Mouse (Mus musculus) limb, embryonic 11.5 days (tissue): ENCODE results near the gene Gm28230. TPM values are rescaled to one million over a fixed set of nuclear protein-coding genes. Genes with fewer than 3 reads are reported as not detected.

Experiments
- ATAC-seq: fragments of 200-750 bp; cut with Nextera tagmentation; 2 replicates; pipeline ENCODE4 v1.8.0; 2017; ENCODE audit warnings: low read depth; ENCODE audit not compliant: insufficient number of reproducible peaks, low FRiP score, low TSS enrichment
- DNase-seq: peaks from one replicate; pipeline ENCODE4 v3.0.0-alpha.2; 2015; ENCODE audit warnings: low spot score
- H3K27ac ChIP-seq: fragments of 300-500 bp; sonication (generic); replicated peaks from 2 replicates; pipeline ENCODE4 v1.5.1; 2014; ENCODE audit warnings: low read depth, mild to moderate bottlenecking, low read length
- H3K27me3 ChIP-seq: fragments of 300-500 bp; sonication (generic); 2 replicates; pipeline ENCODE4 v1.6.1; 2014; ENCODE audit warnings: mild to moderate bottlenecking, low read length, mixed read lengths; ENCODE audit not compliant: control insufficient read depth, insufficient read depth
- H3K36me3 ChIP-seq: fragments of 300-500 bp; sonication (generic); 2 replicates; pipeline ENCODE4 v1.6.1; 2014; ENCODE audit warnings: mild to moderate bottlenecking, low read length, moderate library complexity, mixed read lengths; ENCODE audit not compliant: control insufficient read depth, insufficient read depth
- H3K4me1 ChIP-seq: fragments of 300-500 bp; sonication (generic); 2 replicates; pipeline ENCODE4 v1.6.1; 2014; ENCODE audit warnings: low read length, mixed read lengths; ENCODE audit not compliant: control insufficient read depth, insufficient read depth
- H3K4me2 ChIP-seq: fragments of 300-500 bp; sonication (generic); 2 replicates; pipeline ENCODE4 v1.6.1; 2014; ENCODE audit warnings: low read depth, mild to moderate bottlenecking, moderate library complexity; ENCODE audit not compliant: severe bottlenecking
- H3K4me3 ChIP-seq: fragments of 300-500 bp; sonication (generic); 2 replicates; pipeline ENCODE4 v1.5.1; 2014; ENCODE audit warnings: low read depth, low read length
- H3K9ac ChIP-seq: fragments of 300-500 bp; sonication (generic); 2 replicates; pipeline ENCODE4 v1.6.1; 2014; ENCODE audit warnings: mild to moderate bottlenecking, low read length
- H3K9me3 ChIP-seq: fragments of 300-500 bp; sonication (generic); 2 replicates; pipeline ENCODE4 v1.6.1; 2016; ENCODE audit warnings: low read length; ENCODE audit not compliant: control insufficient read depth
- WGBS: fragments of 180-500 bp; shearing (Covaris S2); extraction: QIAGEN DNeasy Blood & Tissue Kit; methylation state at CpG from one replicate; pipeline ENCODE4 v1.1.7; 2014; 5-methylcytosine and 5-hydroxymethylcytosine counted together
- polyA plus RNA-seq: library from polyadenylated mRNA; unstranded; fragments of >200 nt; fragmentation: Nextera tagmentation; extraction: Ambion mirVana; gene quantifications from 2 replicates; pipeline ENCODE4 v1.2.1, GENCODE M21; 2014

Gm28230 gene
- 0.45 and 0.55 TPM in 2 replicates for polyA plus RNA-seq

DNA sequence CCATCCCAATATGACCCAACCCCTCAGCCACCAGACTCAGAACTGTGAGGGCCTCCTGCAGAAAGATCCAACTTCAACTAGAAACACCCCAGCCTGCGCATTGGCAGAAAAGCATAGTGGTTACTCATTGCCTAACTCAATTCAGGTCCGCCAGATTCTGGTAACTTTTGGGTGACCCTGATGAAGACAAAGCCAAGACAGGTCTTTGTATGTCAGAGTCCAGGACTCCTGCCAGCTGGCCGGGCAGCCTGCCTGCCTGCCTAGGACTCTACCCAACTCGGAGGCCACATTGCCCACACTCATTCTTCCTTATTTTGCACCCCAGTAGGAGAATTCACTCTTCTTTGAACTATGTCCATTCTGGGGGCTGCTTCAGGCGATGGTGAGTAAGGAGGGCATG, at the start of gene Gm28230:
TSS of gene Gm28230 (plus strand) at position 178 of the 400 bp plus-strand sequence.
- DNase-seq (no peak), ATAC-seq (no peak)
- 28% methylated on average over 5 of the region's 5 CpGs for WGBS
- peaks cover 45% of the 10 kb centered on the region for H3K27me3 ChIP-seq
- H3K4me2 ChIP-seq = peak within 1 kb of the TSS; percentile 90
- peak within 1 kb of the TSS; percentile 47 for H3K9ac ChIP-seq
- H3K27ac ChIP-seq = no peak within 1 kb of the TSS
- peak within 1 kb of the TSS; percentile 39 for H3K4me3 ChIP-seq
- no peaks in the 10 kb centered on the region for H3K9me3 ChIP-seq
- H3K36me3 ChIP-seq = no peaks in the 10 kb centered on the region
- peaks cover 53% of the 10 kb centered on the region for H3K4me1 ChIP-seq

DNA sequence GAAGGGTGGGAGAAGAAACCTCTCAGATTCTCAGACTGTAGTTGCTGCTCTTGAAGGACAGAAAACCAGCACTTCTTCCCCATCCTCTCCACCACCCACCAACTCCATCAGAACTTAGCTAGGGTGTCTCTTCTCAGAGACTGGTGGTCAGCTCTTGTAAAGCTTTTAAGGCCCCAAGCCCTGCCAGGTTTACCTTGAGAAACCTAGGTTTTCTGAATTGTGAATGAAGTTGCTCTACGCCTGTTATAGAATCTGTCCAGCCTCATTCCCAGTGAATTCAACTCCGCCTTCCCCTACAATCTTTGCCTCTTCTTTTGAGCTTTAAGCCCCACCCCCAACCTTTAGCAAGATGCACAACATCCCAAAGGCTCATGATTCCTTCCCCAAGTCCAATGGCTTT, 49.4 kb upstream of the Gm28230 start:
- no peaks in the 10 kb centered on the region for H3K9me3 ChIP-seq
- DNase-seq (peak; percentile 49), ATAC-seq (no peak)
- peak overlapping the region; percentile 52 for H3K4me3 ChIP-seq
- H3K9ac ChIP-seq = peak overlapping the region; percentile 90
- 0 out of 2 replicates have a peak overlapping the region, but pooled peaks have one; percentile 48 for H3K27ac ChIP-seq
- peak overlapping the region; percentile 47 for H3K4me2 ChIP-seq
- 17% methylated on average over 2 of the region's 2 CpGs for WGBS
- no peaks in the 10 kb centered on the region for H3K36me3 ChIP-seq
- peaks cover 24% of the 10 kb centered on the region for H3K27me3 ChIP-seq
- H3K4me1 ChIP-seq = peaks cover 24% of the 10 kb centered on the region

- H3K4me3 ChIP-seq = peak within 1 kb of the TSS; percentile 77
- H3K9me3 ChIP-seq = no peaks in the 10 kb centered on the region
- peak within 1 kb of the TSS; percentile 47 for H3K4me2 ChIP-seq
- WGBS = 1% methylated on average over 15 of the region's 15 CpGs
- H3K4me1 ChIP-seq = peaks cover 23% of the 10 kb centered on the region
- peaks cover 26% of the 10 kb centered on the region for H3K27me3 ChIP-seq
- no peaks in the 10 kb centered on the region for H3K36me3 ChIP-seq
- H3K27ac ChIP-seq = peak within 1 kb of the TSS; percentile 95
- ATAC-seq (no peak), DNase-seq (peak; percentile 63)
- peak within 1 kb of the TSS; percentile 97 for H3K9ac ChIP-seq
These were observed 47.5 kb upstream of the Gm28230 start, which contains the start of gene Hoxd11 for GRCm38 (mm10) chr2:74678891-74679595. Hoxd11 (plus strand) TSS chr2:74679557.

DNA sequence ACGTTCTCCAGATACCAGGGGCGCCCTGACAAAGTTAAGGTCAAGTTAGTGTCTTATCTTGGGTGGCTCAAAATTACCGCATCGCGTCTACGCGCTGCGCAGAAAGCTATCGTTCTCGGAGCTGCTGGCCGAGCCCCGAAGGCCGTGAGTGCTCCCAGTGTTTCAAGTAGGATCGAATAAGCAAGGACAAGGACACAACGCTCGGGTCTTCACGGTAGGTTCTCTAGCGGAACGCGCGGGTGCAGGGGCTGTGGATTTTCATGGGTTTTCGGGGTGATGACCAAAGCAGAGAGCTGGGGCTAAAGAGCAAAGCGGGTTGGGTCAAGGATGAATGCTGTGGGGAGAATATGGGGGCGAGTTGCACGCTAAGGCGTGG, 46.9 kb upstream of the Gm28230 start:
- Histone ChIP-seq H3K27ac (peak overlapping the region; percentile 95), H3K9me3 (no peaks in the 10 kb centered on the region), H3K4me3 (peak overlapping the region; percentile 77), H3K36me3 (no peaks in the 10 kb centered on the region), H3K4me1 (peaks cover 20% of the 10 kb centered on the region), H3K4me2 (peak overlapping the region; percentile 47), H3K9ac (peak overlapping the region; percentile 97), H3K27me3 (peaks cover 22% of the 10 kb centered on the region)
- ATAC-seq (no peak), DNase-seq (peak; percentile 77)
- WGBS = under 1% methylated on average over 26 of the region's 26 CpGs

- H3K27me3 ChIP-seq = peaks cover 20% of the 10 kb centered on the region
- no peaks in the 10 kb centered on the region for H3K9me3 ChIP-seq
- ATAC-seq = no peak
- peak overlapping the region; percentile 95 for H3K27ac ChIP-seq
- WGBS = under 1% methylated on average over 23 of the region's 23 CpGs
- no peaks in the 10 kb centered on the region for H3K36me3 ChIP-seq
- DNase-seq = peak; percentile 69
- peak overlapping the region; percentile 97 for H3K9ac ChIP-seq
- H3K4me1 ChIP-seq = peaks cover 18% of the 10 kb centered on the region
- peak overlapping the region; percentile 47 for H3K4me2 ChIP-seq
- H3K4me3 ChIP-seq = peak overlapping the region; percentile 77
These were observed 46.5 kb upstream of the Gm28230 start for GRCm38 (mm10) chr2:74679980-74680379.

DNA sequence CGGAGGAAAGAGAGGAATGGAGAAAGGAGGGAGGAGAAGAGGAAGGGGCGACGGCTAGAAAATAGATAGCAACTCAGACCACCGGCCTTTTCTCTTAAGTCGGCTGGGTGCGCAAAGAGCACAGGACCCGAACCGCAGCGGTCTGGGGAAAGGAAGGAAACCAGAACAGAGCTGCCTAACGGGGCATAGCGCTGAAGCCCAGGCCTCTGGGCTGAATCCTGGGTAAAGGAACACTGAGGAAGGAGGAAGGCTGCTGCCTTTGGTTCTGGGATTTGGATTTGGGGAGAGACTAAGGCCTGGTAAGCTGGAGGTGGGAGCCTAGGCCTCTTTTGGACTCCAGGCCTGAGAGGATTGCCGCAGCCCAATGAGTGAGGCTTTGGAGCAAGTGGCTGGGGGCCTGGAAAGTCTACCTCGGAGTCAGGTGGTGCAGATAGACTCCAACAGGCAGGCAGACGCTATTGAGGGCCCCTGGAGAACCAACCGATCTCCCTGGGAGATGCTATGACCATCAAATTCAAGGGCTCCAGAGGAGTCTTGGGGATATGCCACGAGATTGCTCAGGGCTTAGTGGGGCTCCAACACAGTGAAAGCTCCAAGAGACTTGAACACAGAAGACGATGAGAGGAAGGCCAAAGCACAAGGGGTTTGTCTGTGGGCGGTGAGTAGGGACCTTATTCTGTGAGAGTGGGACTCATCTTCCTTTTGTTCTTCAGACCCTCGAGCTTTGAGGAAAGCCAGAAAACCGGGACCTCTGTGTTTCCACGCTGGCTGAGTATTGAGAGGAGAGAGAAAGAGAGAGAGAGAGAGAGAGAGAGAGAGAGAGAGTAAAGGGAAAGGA, 45.7 kb upstream of the Gm28230 start:
- Histone ChIP-seq H3K4me1 (peaks cover 18% of the 10 kb centered on the region), H3K4me2 (peak overlapping the region; percentile 47), H3K9me3 (no peaks in the 10 kb centered on the region), H3K36me3 (no peaks in the 10 kb centered on the region), H3K9ac (peak overlapping the region; percentile 97), H3K27ac (peak overlapping the region; percentile 95), H3K27me3 (peaks cover 16% of the 10 kb centered on the region), H3K4me3 (peak overlapping the region; percentile 77)
- 2% methylated on average over 21 of the region's 21 CpGs for WGBS
- ATAC-seq (no peak), DNase-seq (peak; percentile 68)

GRCm38 (mm10) chr2:74681594-74682531, 44.7 kb upstream of the Gm28230 start:
- no peaks in the 10 kb centered on the region for H3K9me3 ChIP-seq
- no peaks in the 10 kb centered on the region for H3K36me3 ChIP-seq
- under 1% methylated on average over 78 of the region's 78 CpGs for WGBS
- peak overlapping the region; percentile 97 for H3K9ac ChIP-seq
- peaks cover 16% of the 10 kb centered on the region for H3K27me3 ChIP-seq
- DNase-seq (peak; percentile 87), ATAC-seq (peak; percentile 61)
- peak overlapping the region; percentile 77 for H3K4me3 ChIP-seq
- peak overlapping the region; percentile 47 for H3K4me2 ChIP-seq
- H3K4me1 ChIP-seq = peaks cover 18% of the 10 kb centered on the region
- peak overlapping the region; percentile 95 for H3K27ac ChIP-seq
